Mouse (Mus musculus): ENCODE data around the gene Zfp609. TPM values are rescaled to one million over a fixed set of nuclear protein-coding genes. Genes with fewer than 3 reads are reported as not detected.

The Zfp609 gene
- polyA plus RNA-seq, 1 experiment from 2014 or later, result 1.4 TPM

GRCm38 (mm10) chr9:65726431-65726830, 100.9 kb downstream of the Zfp609 start:
- no peak overlapping the region for H3K9ac ChIP-seq (ENCODE audit: low read depth, low read length)
- no peak overlapping the region for H3K4me2 ChIP-seq (ENCODE audit: low read depth, low read length)
- no peaks in the 10 kb centered on the region for H3K9me3 ChIP-seq (replicated peaks; ENCODE audit: control insufficient read depth, low read length)
- 65% methylated on average over 3 of the region's 3 CpGs for WGBS (ENCODE audit: insufficient replicate concordance)
- no peak for ATAC-seq (ENCODE audit: low read depth)
- H3K4me3 ChIP-seq (ENCODE audit: low read depth, low read length), result no peak overlapping the region
- H3K4me1 ChIP-seq (ENCODE audit: control insufficient read depth, low read depth, low read length), result peaks cover 3% of the 10 kb centered on the region; the same call in 1 of the 2 replicates
- H3K27me3 ChIP-seq (ENCODE audit: control insufficient read depth, insufficient read depth, low read depth, low read length), result no peaks in the 10 kb centered on the region
- no peaks in the 10 kb centered on the region for H3K36me3 ChIP-seq (ENCODE audit: control insufficient read depth, insufficient read depth)
- no peak overlapping the region for H3K27ac ChIP-seq (ENCODE audit: low read length)

GRCm38 (mm10) chr9:65725291-65725622, 102.1 kb downstream of the Zfp609 start:
- Histone ChIP-seq H3K4me3 (ENCODE audit: low read depth, low read length) (no peak overlapping the region), H3K4me1 (ENCODE audit: control insufficient read depth, low read depth, low read length) (peaks cover 3% of the 10 kb centered on the region; the same call in 1 of the 2 replicates), H3K9me3 (replicated peaks; ENCODE audit: control insufficient read depth, low read length) (no peaks in the 10 kb centered on the region), H3K4me2 (ENCODE audit: low read depth, low read length) (no peak overlapping the region), H3K36me3 (ENCODE audit: control insufficient read depth, insufficient read depth) (no peaks in the 10 kb centered on the region), H3K27ac (ENCODE audit: low read length) (no peak overlapping the region), H3K27me3 (ENCODE audit: control insufficient read depth, insufficient read depth, low read depth, low read length) (no peaks in the 10 kb centered on the region), H3K9ac (ENCODE audit: low read depth, low read length) (no peak overlapping the region)
- 27% methylated on average over 4 of the region's 4 CpGs for WGBS (ENCODE audit: insufficient replicate concordance)
- ATAC-seq (ENCODE audit: low read depth), result no peak

- H3K36me3 ChIP-seq (ENCODE audit: control insufficient read depth, insufficient read depth), result no peaks in the 10 kb centered on the region
- H3K27ac ChIP-seq (ENCODE audit: low read length), result no peak overlapping the region
- H3K4me3 ChIP-seq (ENCODE audit: low read depth, low read length), result no peak overlapping the region
- H3K4me1 ChIP-seq (ENCODE audit: control insufficient read depth, low read depth, low read length), result peaks cover 3% of the 10 kb centered on the region; the same call in 1 of the 2 replicates
- no peak for ATAC-seq (ENCODE audit: low read depth)
- H3K9me3 ChIP-seq (replicated peaks; ENCODE audit: control insufficient read depth, low read length), result no peaks in the 10 kb centered on the region
- no peak overlapping the region for H3K4me2 ChIP-seq (ENCODE audit: low read depth, low read length)
- 76% methylated on average over 8 of the region's 8 CpGs for WGBS (ENCODE audit: insufficient replicate concordance)
- H3K27me3 ChIP-seq (ENCODE audit: control insufficient read depth, insufficient read depth, low read depth, low read length), result no peaks in the 10 kb centered on the region
- H3K9ac ChIP-seq (ENCODE audit: low read depth, low read length), result no peak overlapping the region
Measured at GRCm38 (mm10) chr9:65724471-65725290, 102.7 kb downstream of the Zfp609 start.

GRCm38 (mm10) chr9:65721161-65721566, 106.2 kb downstream of the Zfp609 start:
- Histone ChIP-seq H3K4me1 (ENCODE audit: control insufficient read depth, low read depth, low read length) (peaks cover 6% of the 10 kb centered on the region), H3K36me3 (ENCODE audit: control insufficient read depth, insufficient read depth) (no peaks in the 10 kb centered on the region), H3K9me3 (replicated peaks; ENCODE audit: control insufficient read depth, low read length) (no peaks in the 10 kb centered on the region), H3K27me3 (ENCODE audit: control insufficient read depth, insufficient read depth, low read depth, low read length) (no peaks in the 10 kb centered on the region), H3K27ac (ENCODE audit: low read length) (no peak overlapping the region), H3K9ac (ENCODE audit: low read depth, low read length) (no peak overlapping the region), H3K4me3 (ENCODE audit: low read depth, low read length) (no peak overlapping the region), H3K4me2 (ENCODE audit: low read depth, low read length) (no peak overlapping the region)
- 76% methylated on average over 10 of the region's 10 CpGs for WGBS (ENCODE audit: insufficient replicate concordance)
- no peak for ATAC-seq (ENCODE audit: low read depth)

GRCm38 (mm10) chr9:65718195-65718594, 109.2 kb downstream of the Zfp609 start:
- H3K27ac ChIP-seq (ENCODE audit: low read length), result no peak overlapping the region
- no peaks in the 10 kb centered on the region for H3K9me3 ChIP-seq (replicated peaks; ENCODE audit: control insufficient read depth, low read length)
- no peak for ATAC-seq (ENCODE audit: low read depth)
- H3K36me3 ChIP-seq (ENCODE audit: control insufficient read depth, insufficient read depth), result no peaks in the 10 kb centered on the region
- no peaks in the 10 kb centered on the region for H3K27me3 ChIP-seq (ENCODE audit: control insufficient read depth, insufficient read depth, low read depth, low read length)
- 78% methylated on average over 5 of the region's 5 CpGs for WGBS (ENCODE audit: insufficient replicate concordance)
- H3K9ac ChIP-seq (ENCODE audit: low read depth, low read length), result no peak overlapping the region
- no peak overlapping the region for H3K4me2 ChIP-seq (ENCODE audit: low read depth, low read length)
- H3K4me1 ChIP-seq (ENCODE audit: control insufficient read depth, low read depth, low read length), result peaks cover 3% of the 10 kb centered on the region
- no peak overlapping the region for H3K4me3 ChIP-seq (ENCODE audit: low read depth, low read length)

GRCm38 (mm10) chr9:65703926-65704595, 123.3 kb downstream of the Zfp609 start:
- 87% methylated on average over 24 of the region's 24 CpGs for whole genome bisulfite sequencing (ENCODE audit: insufficient replicate concordance)
- H3K9me3 ChIP-seq (replicated peaks; ENCODE audit: control insufficient read depth, low read length), result no peaks in the 10 kb centered on the region
- no peak overlapping the region for H3K9ac ChIP-seq (ENCODE audit: low read depth, low read length)
- H3K4me1 ChIP-seq (ENCODE audit: control insufficient read depth, low read depth, low read length), result no peaks in the 10 kb centered on the region
- H3K4me3 ChIP-seq (ENCODE audit: low read depth, low read length), result no peak overlapping the region
- H3K4me2 ChIP-seq (ENCODE audit: low read depth, low read length), result no peak overlapping the region
- H3K27ac ChIP-seq (ENCODE audit: low read length), result no peak overlapping the region
- H3K36me3 ChIP-seq (ENCODE audit: control insufficient read depth, insufficient read depth), result peaks cover 13% of the 10 kb centered on the region
- no peak for ATAC-seq (ENCODE audit: low read depth)
- no peaks in the 10 kb centered on the region for H3K27me3 ChIP-seq (ENCODE audit: control insufficient read depth, insufficient read depth, low read depth, low read length)

GRCm38 (mm10) chr9:65703241-65703640, 124.1 kb downstream of the Zfp609 start:
- no peak for ATAC-seq (ENCODE audit: low read depth)
- Histone ChIP-seq H3K9me3 (replicated peaks; ENCODE audit: control insufficient read depth, low read length) (no peaks in the 10 kb centered on the region), H3K27me3 (ENCODE audit: control insufficient read depth, insufficient read depth, low read depth, low read length) (no peaks in the 10 kb centered on the region), H3K4me1 (ENCODE audit: control insufficient read depth, low read depth, low read length) (no peaks in the 10 kb centered on the region), H3K4me3 (ENCODE audit: low read depth, low read length) (no peak overlapping the region), H3K4me2 (ENCODE audit: low read depth, low read length) (no peak overlapping the region), H3K36me3 (ENCODE audit: control insufficient read depth, insufficient read depth) (peaks cover 13% of the 10 kb centered on the region), H3K9ac (ENCODE audit: low read depth, low read length) (no peak overlapping the region), H3K27ac (ENCODE audit: low read length) (no peak overlapping the region)
- WGBS (ENCODE audit: insufficient replicate concordance), result 83% methylated on average over 7 of the region's 7 CpGs

- H3K9me3 ChIP-seq (replicated peaks; ENCODE audit: control insufficient read depth, low read length), result no peaks in the 10 kb centered on the region
- H3K4me1 ChIP-seq (ENCODE audit: control insufficient read depth, low read depth, low read length), result no peaks in the 10 kb centered on the region
- H3K4me3 ChIP-seq (ENCODE audit: low read depth, low read length), result no peak overlapping the region
- H3K27me3 ChIP-seq (ENCODE audit: control insufficient read depth, insufficient read depth, low read depth, low read length), result no peaks in the 10 kb centered on the region
- no peak overlapping the region for H3K9ac ChIP-seq (ENCODE audit: low read depth, low read length)
- ATAC-seq (ENCODE audit: low read depth), result no peak
- 84% methylated on average over 9 of the region's 9 CpGs for WGBS (ENCODE audit: insufficient replicate concordance)
- H3K27ac ChIP-seq (ENCODE audit: low read length), result no peak overlapping the region
- H3K4me2 ChIP-seq (ENCODE audit: low read depth, low read length), result no peak overlapping the region
- H3K36me3 ChIP-seq (ENCODE audit: control insufficient read depth, insufficient read depth), result peaks cover 13% of the 10 kb centered on the region
Measured at GRCm38 (mm10) chr9:65702286-65702685, 125.1 kb downstream of the Zfp609 start.

- Histone ChIP-seq H3K36me3 (ENCODE audit: control insufficient read depth, insufficient read depth) (peaks cover 13% of the 10 kb centered on the region), H3K27me3 (ENCODE audit: control insufficient read depth, insufficient read depth, low read depth, low read length) (no peaks in the 10 kb centered on the region), H3K9me3 (replicated peaks; ENCODE audit: control insufficient read depth, low read length) (no peaks in the 10 kb centered on the region), H3K4me2 (ENCODE audit: low read depth, low read length) (no peak overlapping the region), H3K27ac (ENCODE audit: low read length) (no peak overlapping the region), H3K4me3 (ENCODE audit: low read depth, low read length) (no peak overlapping the region), H3K9ac (ENCODE audit: low read depth, low read length) (no peak overlapping the region), H3K4me1 (ENCODE audit: control insufficient read depth, low read depth, low read length) (no peaks in the 10 kb centered on the region)
- no peak for ATAC-seq (ENCODE audit: low read depth)
- WGBS (ENCODE audit: insufficient replicate concordance), result 35% methylated on average over 6 of the region's 6 CpGs
Measured at GRCm38 (mm10) chr9:65700504-65700903, 126.9 kb downstream of the Zfp609 start.

Data from liver, embryonic 16.5 days (tissue).